Mouse (Mus musculus) frontal cortex, postnatal 10 days (tissue): ENCODE measurements around the gene Acsm1.

Source experiments
- DNase-seq, 2 experiments: peaks; one replicate each; pipeline ENCODE4 v3.0.0; 2022; ENCODE audit warnings: low spot score in 2 of 2, mixed read lengths in 1 of 2

The Acsm1 gene

DNA sequence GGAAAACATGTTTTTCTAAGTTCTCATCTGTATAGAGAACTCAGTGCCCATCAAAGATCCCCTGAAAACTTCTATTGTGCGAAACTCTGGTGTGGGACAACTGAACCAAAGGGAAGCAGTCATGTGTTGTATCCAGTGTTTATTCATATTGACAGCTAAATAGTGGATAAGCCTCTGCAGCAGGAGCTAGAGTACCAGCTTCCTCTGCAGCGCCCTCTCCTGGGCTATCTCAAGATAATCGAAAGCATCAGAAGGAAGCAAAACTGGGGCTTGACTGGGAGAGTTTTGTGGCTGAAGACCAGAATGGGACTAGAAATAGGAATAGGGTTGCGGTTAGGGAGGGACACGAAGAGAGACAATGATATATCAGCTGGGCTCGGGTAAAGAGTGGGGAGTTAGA lies 64.1 kb downstream of the Acsm1 start:
- DNase-seq = no peak

DNA sequence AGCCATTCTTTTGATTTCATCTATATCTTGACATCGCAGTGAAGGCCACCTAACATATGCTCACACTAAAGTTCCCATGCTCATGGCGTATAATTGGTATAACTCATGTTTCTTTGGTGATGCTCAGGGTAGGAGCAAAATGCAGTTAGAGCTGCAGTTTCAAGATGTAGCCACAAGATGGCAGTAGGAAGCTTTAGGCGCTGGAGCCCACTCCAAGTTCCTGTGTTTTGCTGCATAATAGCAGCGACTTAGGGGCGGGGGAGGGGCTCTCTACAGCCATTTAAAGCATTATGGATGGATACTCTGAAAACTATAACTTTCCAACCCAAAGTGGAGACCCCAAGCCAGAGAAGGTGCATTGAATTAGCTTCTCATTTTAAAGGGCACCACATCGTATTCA lies 66.6 kb downstream of the Acsm1 start:
- DNase-seq = peak in 1 of 2 experiments; percentile 19

DNA sequence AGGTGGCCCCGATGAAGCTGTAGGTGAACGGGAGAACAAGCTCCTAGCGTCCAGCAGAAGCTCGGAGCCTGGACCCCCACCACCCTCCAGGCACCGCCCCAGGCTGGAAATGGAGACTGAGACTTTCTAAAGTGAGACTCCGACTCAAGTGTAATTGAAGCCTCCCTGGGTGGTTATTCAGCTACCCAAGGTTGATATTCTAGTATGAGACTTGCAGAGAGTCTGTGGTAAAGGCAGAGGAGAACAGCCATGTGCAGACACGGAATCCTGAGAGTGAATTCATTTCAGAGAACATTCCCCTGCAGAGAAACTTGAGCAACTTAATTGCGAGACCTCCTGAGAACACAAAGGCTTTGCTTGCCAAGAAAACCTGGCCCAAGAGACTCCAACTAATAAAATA lies 73.3 kb downstream of the Acsm1 start:
- DNase-seq = no peak

DNA sequence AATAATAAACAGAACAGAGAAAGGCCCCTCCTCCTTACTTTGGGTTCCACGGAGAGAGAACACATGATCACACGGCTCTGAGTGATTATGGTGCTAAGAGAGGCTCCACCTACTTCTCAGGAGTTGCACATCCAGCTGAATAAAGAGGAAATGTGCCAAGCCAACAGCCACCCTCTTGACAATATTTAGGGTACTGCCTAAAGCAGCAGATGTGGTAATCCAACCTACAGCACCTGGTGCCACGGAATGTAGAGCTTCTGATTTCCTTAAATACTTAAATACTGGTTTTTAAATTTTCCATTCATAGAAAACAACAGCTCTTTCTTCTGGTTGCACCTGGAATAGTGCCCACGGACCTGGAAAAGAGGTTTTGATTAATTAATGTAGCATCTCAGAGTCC lies 75.9 kb downstream of the Acsm1 start:
- DNase-seq = no peak

DNA sequence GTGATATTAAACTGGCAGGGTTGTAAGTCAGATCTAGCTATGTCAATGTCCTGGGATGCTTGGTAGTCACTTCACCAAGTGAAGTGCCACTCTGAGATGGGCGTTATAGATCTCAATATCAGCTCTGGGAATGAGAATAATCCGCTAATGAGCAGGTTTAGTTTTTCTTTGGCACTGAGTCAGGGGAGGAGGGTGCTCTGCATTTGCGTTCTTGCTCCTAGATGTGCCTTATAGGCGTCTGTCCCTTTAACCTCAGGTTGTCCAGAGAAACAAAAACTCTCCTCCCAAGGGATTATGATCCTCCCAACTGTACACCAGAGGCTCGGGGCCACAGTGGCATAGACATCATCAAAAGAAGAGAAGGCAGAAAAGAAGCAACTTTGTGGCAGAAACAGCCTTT lies 82.9 kb downstream of the Acsm1 start, which contains the start of gene Acsm4:
TSS of gene Acsm4 (plus strand) at position 301 of the 400 bp plus-strand sequence.
- DNase-seq = no peak

DNA sequence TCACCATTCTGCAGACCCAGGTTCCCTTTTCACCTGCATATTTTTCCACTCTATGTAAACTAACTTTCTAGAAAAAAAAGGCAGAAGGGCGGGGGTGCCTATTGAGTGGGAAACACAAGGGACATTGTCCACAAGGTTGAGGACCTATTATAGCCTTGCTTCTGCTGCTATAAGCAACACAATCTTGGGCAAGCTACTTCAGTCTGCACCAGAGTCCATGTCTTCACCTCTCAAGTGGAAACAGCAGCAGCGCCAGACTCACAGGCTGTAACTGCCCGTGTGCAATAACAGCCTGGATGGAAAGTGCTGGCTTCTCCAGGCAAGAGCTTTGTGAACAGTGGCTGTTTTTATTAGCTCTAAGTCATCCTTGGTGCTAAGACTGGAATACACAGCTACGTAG lies 85.5 kb downstream of the Acsm1 start:
- no peak for DNase-seq

DNA sequence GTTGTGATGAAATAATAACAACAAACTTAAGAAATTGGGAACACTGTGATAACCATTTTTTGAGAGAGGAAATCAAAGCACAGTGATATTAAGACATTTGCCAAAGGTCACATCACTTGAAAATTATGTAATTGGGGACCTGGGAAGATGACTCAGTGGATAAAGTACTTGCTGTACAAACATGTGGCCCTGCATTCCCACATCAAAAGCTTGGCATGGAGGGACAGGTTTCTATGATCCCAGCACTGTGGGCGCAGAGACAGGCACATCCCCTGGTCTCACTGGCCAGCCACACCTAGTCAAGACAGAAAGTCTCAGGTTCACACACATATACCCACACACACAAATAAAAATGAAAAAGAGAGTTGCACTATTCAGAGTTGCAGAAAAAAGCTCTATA lies 88.1 kb downstream of the Acsm1 start:
- no peak for DNase-seq
